Mouse (Mus musculus) liver, embryonic 14.5 days (tissue): ENCODE data around the gene Exoc6b. TPM values are rescaled to one million over a fixed set of nuclear protein-coding genes. Genes with fewer than 3 reads are reported as not detected.

Experiments used
- ATAC-seq: fragments of 200-750 bp; cut with Nextera tagmentation; 2 replicates; pipeline ENCODE4 v1.8.0; 2017; ENCODE audit warnings: moderate number of reproducible peaks, mild to moderate bottlenecking, moderate library complexity; ENCODE audit not compliant: insufficient read depth
- DNase-seq, 3 experiments: peaks; one replicate each; pipeline ENCODE4 v3.0.0-alpha.2; 2012 to 2013; ENCODE audit warnings: low read depth in 3 of 3, low spot score in 3 of 3
- H3K27ac ChIP-seq: fragments of 300-500 bp; sonication (generic); 2 replicates; pipeline ENCODE4 v1.5.1; 2014; ENCODE audit warnings: moderate library complexity, mild to moderate bottlenecking, control low read depth, inconsistent platforms
- H3K27me3 ChIP-seq: fragments of 300-500 bp; sonication (generic); 2 replicates; pipeline ENCODE4 v1.6.1; 2014; ENCODE audit warnings: mild to moderate bottlenecking, low read length, moderate library complexity; ENCODE audit not compliant: control insufficient read depth, insufficient read depth
- H3K36me3 ChIP-seq: fragments of 300-500 bp; sonication (generic); replicated peaks from 2 replicates; pipeline ENCODE4 v1.6.1; 2014; ENCODE audit warnings: low read depth; ENCODE audit not compliant: control insufficient read depth, insufficient read depth
- H3K4me1 ChIP-seq, 2 experiments: fragments of 200-500 bp in 1 of 2; fragments of 300-500 bp in 1 of 2; sonication (generic) in 1 of 2; replicated peaks; 2 replicates each; pipeline ENCODE4 v1.6.1; 2012 to 2014; ENCODE audit warnings: antibody characterized with exemption in 1 of 2, inconsistent platforms in 1 of 2, low read length in 1 of 2; ENCODE audit not compliant: control insufficient read depth in 2 of 2, insufficient read depth in 2 of 2
- H3K4me2 ChIP-seq: fragments of 300-500 bp; sonication (generic); 2 replicates; pipeline ENCODE4 v1.6.1; 2014; ENCODE audit warnings: low read depth, mild to moderate bottlenecking, control low read depth, moderate library complexity
- H3K4me3 ChIP-seq, 2 experiments: fragments of 200-500 bp in 1 of 2; fragments of 300-500 bp in 1 of 2; sonication (generic) in 1 of 2; 2 replicates each; pipeline ENCODE4 v1.5.1; 2012 to 2014; ENCODE audit warnings: low read depth in 2 of 2, low read length in 2 of 2, mild to moderate bottlenecking in 2 of 2, control low read depth in 1 of 2, inconsistent platforms in 1 of 2, moderate library complexity in 1 of 2; ENCODE audit not compliant: insufficient read depth in 1 of 2
- H3K9ac ChIP-seq: fragments of 300-500 bp; sonication (generic); replicated peaks from 2 replicates; pipeline ENCODE4 v1.6.1; 2014; ENCODE audit warnings: mild to moderate bottlenecking, control low read depth, moderate library complexity
- H3K9me3 ChIP-seq: fragments of 300-500 bp; sonication (generic); 2 replicates; pipeline ENCODE4 v1.6.1; 2016; ENCODE audit warnings: low read length, mixed read lengths; ENCODE audit not compliant: control insufficient read depth
- CTCF ChIP-seq: IDR thresholded peaks from 2 replicates; pipeline ENCODE4 v1.5.1; 2016; ENCODE audit warnings: antibody characterized with exemption, low read depth, control low read depth
- EP300 ChIP-seq: IDR thresholded peaks from 2 replicates; pipeline ENCODE4 v1.6.1; 2016; ENCODE audit warnings: antibody characterized with exemption, low read depth
- WGBS: fragments of 180-500 bp; shearing (Covaris S2); extraction: QIAGEN DNeasy Blood & Tissue Kit; methylation state at CpG from one replicate; pipeline ENCODE4 v1.1.7; 2014; ENCODE audit not compliant: insufficient replicate concordance; 5-methylcytosine and 5-hydroxymethylcytosine counted together
- polyA plus RNA-seq, 2 experiments: library from polyadenylated mRNA; depleted of rRNA in 1 of 2; stranded (reverse) in 1 of 2; unstranded in 1 of 2; fragments of >200 nt; fragmentation: Nextera tagmentation in 1 of 2; extraction: Ambion mirVana in 1 of 2; gene quantifications; 2 replicates each; pipeline versions ENCODE4 v1.2.1 to v1.2.3; 2012 to 2014

Gene Exoc6b
- polyA plus RNA-seq, 2 experiments: 1.0 to 2.9 TPM

GRCm38 (mm10) chr6:84775908-84776307 lies 293.4 kb downstream of the Exoc6b start:
- Histone ChIP-seq H3K9ac (no peak overlapping the region), H3K4me3 (no peak overlapping the region), H3K36me3 (no peaks in the 10 kb centered on the region), H3K9me3 (no peaks in the 10 kb centered on the region), H3K4me1 (0 out of 4 replicates have a peak, but pooled peaks cover 0 to 2% of the 10 kb centered on the region in 2 experiments), H3K4me2 (no peak overlapping the region), H3K27me3 (no peaks in the 10 kb centered on the region), H3K27ac (no peak overlapping the region)
- no peak for ATAC-seq
- TF ChIP-seq CTCF (no peak), EP300 (no peak)
- DNase-seq: no peak
- 48% methylated on average over 1 of the region's 1 CpGs for WGBS

- TF ChIP-seq CTCF: no peak
- no peak for TF ChIP-seq EP300
- Histone ChIP-seq H3K4me1 (0 out of 4 replicates have a peak, but pooled peaks cover 0 to 2% of the 10 kb centered on the region in 2 experiments), H3K9me3 (no peaks in the 10 kb centered on the region), H3K27me3 (no peaks in the 10 kb centered on the region), H3K4me2 (no peak overlapping the region), H3K9ac (no peak overlapping the region), H3K4me3 (no peak overlapping the region), H3K36me3 (no peaks in the 10 kb centered on the region), H3K27ac (no peak overlapping the region)
- ATAC-seq (no peak), DNase-seq (no peak)
- WGBS: 59% methylated on average over 3 of the region's 3 CpGs
Observed at GRCm38 (mm10) chr6:84755266-84755665, 314.0 kb downstream of the Exoc6b start.

GRCm38 (mm10) chr6:84752806-84753420 lies 316.4 kb downstream of the Exoc6b start:
- Histone ChIP-seq H3K4me2 (no peak overlapping the region), H3K4me3 (no peak overlapping the region), H3K4me1 (0 out of 4 replicates have a peak, but pooled peaks cover 0 to 2% of the 10 kb centered on the region in 2 experiments), H3K36me3 (no peaks in the 10 kb centered on the region), H3K9me3 (no peaks in the 10 kb centered on the region), H3K9ac (no peak overlapping the region), H3K27me3 (no peaks in the 10 kb centered on the region), H3K27ac (no peak overlapping the region)
- DNase-seq (no peak), ATAC-seq (no peak)
- TF ChIP-seq CTCF (no peak), EP300 (no peak)

DNA sequence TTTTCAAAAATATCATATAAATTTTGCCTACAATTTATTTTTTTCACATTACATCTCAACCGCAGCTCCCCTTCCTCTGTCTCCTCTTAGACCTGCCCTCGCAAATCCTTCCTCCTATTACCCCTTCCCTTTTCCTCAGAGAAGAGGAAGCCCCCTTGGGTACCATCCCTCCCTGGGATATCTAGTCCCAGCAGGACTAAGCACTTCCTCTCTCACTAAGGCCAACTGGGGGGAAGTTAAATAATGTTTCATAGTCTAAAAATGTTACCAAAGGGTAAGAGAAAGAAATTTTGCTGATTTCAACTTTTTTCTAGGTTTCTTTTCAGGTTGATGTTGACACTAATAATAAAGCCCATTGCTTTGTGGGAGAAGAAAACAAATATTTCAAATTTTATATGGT lies 317.9 kb downstream of the Exoc6b start:
- Histone ChIP-seq H3K4me3 (no peak overlapping the region), H3K4me2 (no peak overlapping the region), H3K27me3 (no peaks in the 10 kb centered on the region), H3K27ac (no peak overlapping the region), H3K4me1 (0 out of 4 replicates have a peak, but pooled peaks cover 0 to 2% of the 10 kb centered on the region in 2 experiments), H3K36me3 (no peaks in the 10 kb centered on the region), H3K9ac (no peak overlapping the region), H3K9me3 (no peaks in the 10 kb centered on the region)
- WGBS: 28% methylated on average over 2 of the region's 2 CpGs
- no peak for DNase-seq
- TF ChIP-seq EP300 (no peak), CTCF (no peak)
- no peak for ATAC-seq

GRCm38 (mm10) chr6:84746847-84747395 lies 322.4 kb downstream of the Exoc6b start:
- no peak for TF ChIP-seq CTCF
- TF ChIP-seq EP300: no peak
- no peak overlapping the region for H3K4me3 ChIP-seq
- ATAC-seq: no peak
- no peak overlapping the region for H3K4me2 ChIP-seq
- H3K9ac ChIP-seq: no peak overlapping the region
- H3K4me1 ChIP-seq: 0 out of 4 replicates have a peak, but pooled peaks cover 0 to 2% of the 10 kb centered on the region in 2 experiments
- H3K36me3 ChIP-seq: no peaks in the 10 kb centered on the region
- DNase-seq: no peak
- no peaks in the 10 kb centered on the region for H3K27me3 ChIP-seq
- H3K9me3 ChIP-seq: no peaks in the 10 kb centered on the region
- H3K27ac ChIP-seq: no peak overlapping the region
- WGBS: 67% methylated on average over 10 of the region's 10 CpGs
